Mouse (Mus musculus) kidney, postnatal 25 days (tissue): ENCODE data around the gene Gys1.
"Not testable (repeated sequence)": the region's sequence is repeated elsewhere in the genome, so short reads cannot be mapped to it uniquely, and the experiment has no call there.

Experiments
- DNase-seq, 2 experiments: peaks; one replicate each; pipeline ENCODE4 v3.0.0; 2021; ENCODE audit warnings: mixed read lengths in 2 of 2

Gene Gys1

DNA sequence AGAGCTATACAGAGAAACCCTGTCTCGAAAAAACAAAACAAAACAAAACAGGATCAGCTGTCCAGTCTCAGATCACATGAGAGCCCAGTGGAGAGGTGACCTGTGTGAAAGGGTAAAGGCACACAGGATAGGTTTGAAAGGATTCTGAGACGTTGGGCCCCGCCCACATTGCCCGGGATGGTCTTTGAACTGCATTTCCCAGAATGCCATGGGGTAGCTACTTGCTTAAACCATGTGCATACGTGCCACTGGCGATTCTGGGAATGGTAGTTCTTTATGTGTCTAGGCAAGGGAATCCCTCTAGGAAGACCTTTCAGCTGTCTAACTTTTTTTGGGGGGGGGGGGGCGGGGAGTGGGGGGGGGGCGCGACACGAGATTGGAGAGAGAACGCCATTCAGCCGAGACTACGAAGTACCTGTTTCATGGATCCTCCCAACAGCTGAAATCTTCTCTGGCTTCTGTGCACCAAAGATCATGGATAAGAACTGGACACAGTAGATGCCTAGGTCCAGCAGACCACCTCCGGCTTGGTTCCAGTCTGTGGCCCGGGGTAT, 46.8 kb downstream of the Gys1 start, which contains the start of gene Tulp2:
Gene Tulp2, plus strand, starts transcription at position 504 of the 554 bp plus-strand sequence.
- peak; percentile 83 to 84 for DNase-seq

DNA sequence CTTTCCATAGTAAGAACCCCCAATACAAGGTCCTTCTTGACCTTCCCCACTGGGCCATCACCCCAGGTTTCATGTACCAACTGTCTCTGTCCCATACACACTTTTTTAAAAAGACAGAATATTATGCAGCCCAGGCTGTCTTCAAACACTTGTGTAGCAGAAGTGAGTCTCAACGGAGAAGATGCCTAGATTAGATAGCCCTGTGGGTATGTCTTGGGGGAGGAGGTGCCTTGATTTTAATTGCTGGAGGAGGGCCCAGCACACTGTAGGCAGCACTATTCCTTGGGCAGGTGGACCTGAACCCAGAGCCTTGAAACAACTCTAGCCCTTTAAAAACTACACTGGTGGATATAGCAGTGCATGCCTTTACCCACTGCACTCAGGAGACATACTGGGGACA, 47.5 kb downstream of the Gys1 start:
- no peak for DNase-seq

DNA sequence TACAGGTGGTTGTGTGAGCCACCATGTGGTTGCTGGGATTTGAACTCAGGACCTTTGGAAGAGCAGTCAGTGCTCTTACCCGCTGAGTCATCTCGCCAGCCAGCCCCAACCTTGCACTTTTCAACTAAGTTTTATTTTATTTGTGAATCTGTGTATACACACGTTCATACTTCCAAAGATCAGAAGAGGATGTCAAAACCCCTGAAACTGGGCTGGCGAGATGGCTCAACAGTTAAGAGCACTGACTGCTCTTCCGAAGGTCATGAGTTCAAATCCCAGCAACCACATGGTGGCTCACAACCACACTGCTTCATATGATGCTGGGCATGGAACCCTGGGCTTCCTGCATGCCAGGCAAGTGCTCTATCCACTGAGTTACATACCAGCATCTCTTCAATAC, 50.3 kb downstream of the Gys1 start:
- not testable (repeated sequence) for DNase-seq

DNA sequence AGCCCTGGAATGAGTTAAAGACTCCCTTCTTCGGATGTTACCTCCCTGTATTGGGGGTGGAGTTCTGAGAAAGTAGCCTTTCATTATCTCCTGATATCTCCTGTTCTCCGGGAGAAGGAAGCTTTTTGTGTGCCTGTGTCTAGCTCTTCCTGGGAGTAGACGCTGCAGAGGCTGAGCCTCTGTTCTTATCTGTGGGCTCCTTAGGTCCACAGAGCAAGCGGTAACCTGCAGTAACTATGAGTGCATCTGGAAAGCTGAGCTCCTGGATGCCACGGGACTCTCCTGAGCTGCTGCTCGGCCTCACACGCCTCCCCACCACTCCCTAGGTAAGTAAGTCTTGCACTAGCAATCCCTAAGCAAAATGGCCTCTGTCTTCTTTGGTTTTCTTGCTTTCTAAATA, 51.5 kb downstream of the Gys1 start:
- no peak for DNase-seq

DNA sequence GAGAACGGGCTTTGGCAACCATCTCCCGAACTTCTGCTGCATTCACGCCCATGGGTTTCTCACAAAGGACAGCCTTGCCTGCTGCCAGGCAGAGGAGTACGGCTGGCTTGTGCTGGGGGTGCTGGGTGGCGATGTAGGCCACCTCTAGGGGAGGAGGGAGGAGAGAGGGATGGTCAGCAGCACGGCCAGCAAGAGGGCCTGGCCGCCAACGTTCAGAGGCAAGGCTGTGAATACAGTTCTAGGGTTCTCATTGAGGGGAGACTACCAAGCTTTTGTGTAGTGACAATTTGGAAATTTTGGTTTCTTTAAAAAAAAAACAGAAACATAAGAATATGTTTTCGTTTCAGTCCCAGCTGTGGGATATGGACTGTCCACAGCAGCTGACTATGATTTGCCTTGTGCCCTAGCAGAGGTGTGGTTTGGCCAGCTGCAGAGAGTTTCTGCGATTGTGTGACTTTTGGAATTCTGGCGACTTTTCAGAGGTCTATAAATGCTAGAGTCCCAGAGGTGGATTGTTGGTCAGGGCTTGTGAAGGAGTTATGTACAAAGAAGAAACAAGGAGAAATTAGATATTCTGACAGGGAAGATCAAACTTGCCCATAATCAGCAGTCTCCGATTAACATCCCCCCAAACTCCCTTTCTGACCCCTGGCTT, 52.2 kb downstream of the Gys1 start, which contains the start of gene Gm45808:
Gene Gm45808, minus strand, starts transcription at position 51 of the 655 bp plus-strand sequence.
- no peak for DNase-seq

DNA sequence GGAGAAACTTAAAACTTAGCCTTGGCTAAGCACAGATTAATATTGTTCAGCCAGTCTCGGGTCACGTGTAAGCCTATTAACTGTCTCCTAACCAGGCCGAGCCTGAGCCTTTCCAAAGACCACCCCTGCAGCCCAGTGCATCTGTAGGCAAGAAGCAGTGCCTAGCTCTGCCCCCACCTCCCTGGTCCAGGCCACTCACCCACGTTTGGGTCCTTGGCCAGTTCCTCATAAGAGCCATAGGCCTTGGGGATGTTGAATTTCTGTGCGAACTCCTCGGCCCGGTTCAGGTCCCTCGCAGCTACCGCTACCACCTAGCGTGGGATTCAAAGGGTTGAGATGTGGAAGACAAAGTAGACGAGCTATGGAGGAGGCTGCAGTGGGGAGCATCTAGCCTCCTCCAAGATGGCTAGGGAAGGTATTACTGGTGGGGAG, 53.2 kb downstream of the Gys1 start:
- DNase-seq: no peak

DNA sequence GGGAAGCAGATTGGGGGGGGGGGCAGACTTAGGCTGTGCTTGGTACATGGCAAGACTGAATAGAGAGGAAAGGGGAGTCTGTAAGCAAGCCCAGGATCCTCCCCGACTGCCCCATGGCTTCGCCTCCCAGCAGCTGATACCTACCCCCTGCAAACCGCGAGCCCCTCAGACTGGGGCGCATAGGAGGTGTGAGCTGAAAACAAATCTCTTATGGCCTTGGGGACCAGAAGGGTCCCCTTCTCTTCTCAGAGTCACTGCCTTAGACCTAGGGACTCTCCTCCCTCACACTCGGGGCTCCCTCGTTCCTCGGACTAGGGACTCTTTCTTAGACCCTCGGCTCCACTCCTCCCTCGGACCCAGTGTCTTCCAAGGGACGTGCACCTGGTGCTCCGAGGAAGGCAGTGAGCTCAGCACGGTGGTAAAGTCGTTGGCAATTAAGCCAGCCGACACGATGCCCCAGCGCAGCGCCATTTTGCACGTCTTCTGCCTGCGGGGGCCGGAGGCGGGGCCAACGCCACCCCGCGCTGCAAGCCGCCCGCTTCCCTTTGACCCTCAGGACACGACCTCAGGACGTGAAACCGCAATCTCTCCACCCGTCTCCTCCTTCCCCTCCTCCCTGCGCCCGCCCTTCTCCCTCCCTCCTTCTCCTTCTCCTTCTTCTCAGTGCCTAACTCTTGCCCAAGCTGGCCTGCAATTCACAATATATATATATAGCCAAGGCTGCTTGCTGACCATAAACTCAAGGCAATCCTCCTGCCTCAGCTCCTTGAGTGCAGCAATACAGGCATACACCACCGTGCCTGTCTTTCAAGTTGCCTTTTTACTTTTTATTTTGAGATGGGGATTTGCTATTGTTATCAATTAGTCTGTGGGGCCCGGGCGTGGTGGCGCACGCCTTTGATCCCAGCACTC, 53.9 kb downstream of the Gys1 start, which contains the start of gene Dhdh:
Gene Dhdh, minus strand, starts transcription at position 513 of the 912 bp plus-strand sequence.
- DNase-seq: peak; percentile 70 to 83

DNA sequence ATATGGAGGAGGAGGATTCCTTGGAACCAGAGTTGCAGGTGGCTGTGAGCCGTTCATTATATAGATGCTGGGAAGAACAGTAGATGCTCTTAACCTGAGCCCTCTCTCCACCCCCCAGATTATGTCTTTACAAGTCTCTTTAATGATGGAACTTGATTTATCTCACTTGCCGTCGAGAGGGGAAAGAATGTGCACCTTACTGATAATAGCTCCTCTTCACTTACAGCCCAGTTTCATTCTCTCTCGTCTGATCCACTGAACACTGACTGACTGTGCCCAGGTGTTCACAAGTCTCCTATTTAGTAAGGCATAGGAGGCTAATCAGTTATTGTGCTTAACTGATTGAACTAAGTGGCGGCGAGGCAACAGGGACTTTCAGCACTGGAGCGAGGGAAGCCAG, 54.9 kb downstream of the Gys1 start:
- no peak for DNase-seq

DNA sequence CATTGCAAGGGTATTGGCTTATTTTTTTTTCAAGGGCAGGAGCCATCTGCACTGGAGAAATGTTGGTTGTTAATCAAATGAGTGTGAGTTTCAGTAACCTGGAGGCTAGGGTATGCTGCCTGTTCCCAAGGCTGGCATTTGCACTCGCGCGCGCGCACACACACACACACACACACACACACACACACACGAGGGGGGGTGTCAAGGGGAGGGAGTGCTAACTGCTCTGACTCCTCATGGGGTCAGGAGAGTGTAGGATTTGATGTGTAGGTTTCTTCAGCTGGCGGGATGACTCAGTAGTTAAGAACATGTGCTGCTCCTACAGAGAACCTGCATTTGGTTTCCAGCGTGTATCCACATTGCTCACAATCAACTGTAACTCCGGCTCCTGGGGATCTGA, 56.2 kb downstream of the Gys1 start:
- DNase-seq: no peak

DNA sequence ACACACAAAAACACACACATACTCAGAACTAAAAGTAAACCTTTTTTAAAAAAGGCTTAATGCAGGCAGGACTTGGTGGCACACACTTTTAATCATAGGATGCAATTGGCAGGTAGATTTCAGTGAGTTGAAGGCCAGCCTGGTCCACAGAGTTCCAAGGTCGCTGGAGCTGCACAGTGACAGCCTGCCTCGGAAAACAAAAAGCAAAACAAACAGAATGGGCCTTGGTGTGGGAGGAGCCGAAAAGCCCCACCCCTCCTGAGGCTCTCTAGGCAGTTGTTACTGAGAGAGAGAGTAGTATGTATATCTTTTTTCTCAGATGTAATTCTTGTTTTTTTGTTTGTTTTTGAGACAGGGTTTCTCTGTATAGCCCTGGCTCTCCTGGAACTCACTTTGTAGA, 56.6 kb downstream of the Gys1 start:
- peak; percentile 65 to 69 for DNase-seq

DNA sequence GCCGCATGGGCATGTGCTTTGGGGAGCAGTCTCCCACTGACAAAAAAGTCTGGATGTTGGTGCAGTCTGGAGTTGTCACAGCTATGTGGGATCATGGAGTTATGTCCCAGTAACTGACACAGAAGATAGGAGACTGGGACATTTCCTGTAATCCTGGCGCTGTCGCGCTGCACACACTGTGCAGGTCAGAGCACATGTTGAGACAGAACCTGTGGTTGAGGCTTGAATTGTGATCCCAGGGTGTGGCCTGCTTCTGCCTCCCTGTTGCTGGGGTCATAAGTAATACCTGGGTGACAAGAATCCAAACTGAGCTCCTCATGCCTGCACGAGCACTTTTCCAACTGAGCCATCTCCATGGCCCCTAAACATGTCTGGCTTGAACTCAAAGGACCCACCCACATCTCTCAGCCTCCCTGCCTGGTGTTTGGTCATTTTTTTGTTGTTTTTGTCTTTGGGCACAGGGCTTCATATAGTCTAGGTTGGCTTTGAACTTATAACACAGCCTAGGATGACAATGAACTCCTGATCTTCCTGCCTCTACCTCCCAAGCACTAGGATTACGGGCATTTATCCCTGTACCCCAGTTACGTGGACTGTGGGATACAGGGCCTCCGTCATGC, 57.7 kb downstream of the Gys1 start:
- no peak for DNase-seq

DNA sequence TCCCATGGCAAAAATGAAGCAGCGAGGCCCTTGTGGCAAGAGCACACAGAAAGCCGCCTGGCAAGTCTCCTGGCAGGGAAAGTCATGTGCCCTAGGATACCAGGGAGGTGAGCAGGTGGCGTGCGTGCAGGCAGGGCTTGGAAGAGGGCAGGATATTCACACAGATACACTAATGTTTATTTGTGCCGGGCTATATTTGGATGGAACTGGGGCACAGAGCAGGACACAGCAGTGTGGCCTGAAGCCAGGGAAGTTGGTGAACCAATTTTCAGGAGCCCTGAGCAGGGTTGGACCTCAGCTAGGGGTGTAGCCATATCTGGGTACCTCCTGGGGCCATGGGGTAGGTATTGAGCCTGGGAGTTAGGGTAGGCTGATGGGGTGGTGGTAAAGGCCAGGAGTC, 58.3 kb downstream of the Gys1 start:
- no peak for DNase-seq

DNA sequence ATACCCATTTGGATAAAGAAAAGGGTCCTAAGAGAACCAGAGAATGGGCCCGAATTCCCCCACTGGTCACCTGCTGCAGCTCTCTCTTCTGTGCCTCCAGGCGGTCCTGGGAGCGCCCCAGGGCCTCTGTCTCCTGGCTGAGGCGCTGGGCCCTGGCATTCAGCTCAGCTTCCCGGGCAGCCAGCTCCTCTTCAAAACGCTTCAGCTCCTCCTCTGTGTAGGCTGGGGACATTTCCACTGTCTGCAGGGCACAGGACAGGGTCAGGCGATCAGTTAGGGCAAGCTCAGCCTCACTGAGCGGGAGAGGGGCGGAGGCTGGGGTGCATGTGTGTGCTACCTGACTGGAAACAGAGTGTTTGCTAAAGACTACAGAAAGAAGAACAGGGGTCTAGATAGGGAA, 59.9 kb downstream of the Gys1 start:
- DNase-seq: no peak

DNA sequence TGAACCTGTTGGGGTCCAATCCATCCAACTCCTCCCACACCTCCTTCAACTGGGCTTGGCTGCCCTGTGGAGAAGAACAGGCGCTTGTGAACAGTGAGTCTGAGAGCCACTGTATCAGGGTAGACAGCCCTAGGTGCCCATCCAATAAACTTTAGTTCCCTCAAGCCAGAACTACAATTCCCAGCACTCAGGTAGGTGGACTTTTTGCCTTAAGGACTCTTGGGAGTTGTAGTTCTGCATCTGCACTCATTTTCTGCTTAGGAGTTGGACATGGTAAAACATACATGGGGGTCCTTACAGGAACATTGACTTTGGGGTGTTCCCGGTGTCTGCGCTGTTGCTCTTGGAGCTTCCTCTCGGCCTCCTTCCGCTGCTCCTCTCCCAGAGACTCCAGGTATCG, 63.8 kb downstream of the Gys1 start:
- no peak for DNase-seq
